Mouse (Mus musculus) frontal cortex, postnatal 10 days (tissue): ENCODE results near the gene Ilkap.

ENCODE experiments used
- DNase-seq, 2 experiments: peaks; one replicate each; pipeline ENCODE4 v3.0.0; 2022; ENCODE audit warnings: low spot score in 2 of 2, mixed read lengths in 1 of 2

Ilkap gene

DNA sequence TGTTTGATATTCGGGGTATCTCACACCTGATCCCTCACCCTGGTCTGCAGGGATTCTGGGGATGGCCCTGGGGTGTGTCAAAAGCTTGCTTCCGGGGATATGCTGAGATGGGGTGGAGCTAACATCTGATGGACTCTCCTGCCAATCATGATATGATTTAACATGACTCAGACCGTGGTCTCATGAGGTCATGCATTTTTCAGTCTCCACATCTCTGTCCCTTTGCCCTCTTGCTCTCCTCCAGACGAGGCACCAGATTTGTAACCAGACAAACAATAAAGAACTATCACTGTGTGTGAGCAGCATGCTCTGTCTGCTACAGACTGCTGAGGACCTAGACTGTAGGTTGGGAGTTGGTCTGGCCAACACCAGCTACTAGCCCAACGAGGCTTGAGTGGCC, 36.5 kb downstream of the Ilkap start:
- DNase-seq = no peak

DNA sequence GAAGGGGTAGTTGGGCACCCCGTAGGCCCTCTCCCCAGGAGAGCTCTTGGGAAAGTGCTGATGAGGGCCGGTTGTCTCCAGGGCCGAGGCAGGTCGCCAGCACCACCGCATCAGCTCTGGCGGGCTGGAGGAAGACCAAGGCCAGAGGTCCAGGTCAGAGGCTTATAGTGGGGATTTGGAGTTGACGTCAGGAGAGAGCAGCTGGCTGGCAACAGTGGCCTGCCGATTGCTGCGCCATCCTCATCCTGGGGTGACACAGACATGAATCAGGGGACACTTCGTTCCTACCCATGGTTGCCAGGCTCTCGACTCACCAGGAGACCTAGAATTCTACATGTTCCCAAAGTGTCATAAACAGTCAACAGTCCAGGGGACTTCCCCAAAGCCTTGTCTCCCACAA, 42.5 kb downstream of the Ilkap start:
- no peak for DNase-seq

DNA sequence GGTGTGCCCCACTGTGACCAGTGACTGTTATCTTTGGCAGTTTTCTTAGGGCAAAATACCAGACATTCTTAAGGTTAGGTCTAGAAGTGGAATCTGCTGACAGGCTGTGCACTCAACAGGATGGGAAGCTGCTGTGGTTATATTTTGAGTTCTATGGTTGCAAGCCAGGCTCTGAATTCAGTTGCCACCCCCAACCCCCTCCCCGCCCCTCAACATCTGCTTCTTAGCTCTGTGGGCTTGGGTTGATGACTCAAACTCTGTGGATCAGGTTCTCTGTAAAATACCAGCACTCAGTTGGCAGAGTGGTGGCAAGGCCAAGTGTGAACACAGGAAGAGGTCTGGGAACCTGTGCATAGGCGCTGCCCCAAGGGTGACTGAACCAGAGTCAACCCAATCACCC, 46.3 kb downstream of the Ilkap start:
- DNase-seq = no peak

- no peak for DNase-seq
Observed at GRCm38 (mm10) chr1:91351249-91351648, 47.4 kb downstream of the Ilkap start.

DNA sequence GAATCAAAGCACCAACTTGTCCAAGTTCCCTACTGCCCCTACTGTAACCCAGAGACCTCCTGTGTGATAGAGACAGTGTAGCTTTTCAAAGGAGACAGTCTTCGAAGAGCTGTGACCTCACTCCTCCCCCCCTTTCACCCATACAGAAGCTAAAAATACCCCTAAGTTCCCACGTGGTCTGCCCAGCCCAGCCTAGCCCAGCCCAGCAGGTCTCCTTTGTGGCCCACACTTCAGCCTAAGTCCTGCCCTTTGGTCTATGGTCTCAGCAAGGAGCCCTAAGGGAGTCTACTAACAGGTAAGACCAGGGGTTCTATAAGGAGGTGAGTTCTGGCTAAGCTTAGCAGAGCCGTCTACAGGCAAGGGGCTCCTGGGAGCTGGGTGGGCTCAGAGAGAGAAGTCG, 47.8 kb downstream of the Ilkap start, which contains the start of gene Klhl30:
Klhl30 (plus strand) TSS at position 176 of the 400 bp plus-strand sequence.
- no peak for DNase-seq

DNA sequence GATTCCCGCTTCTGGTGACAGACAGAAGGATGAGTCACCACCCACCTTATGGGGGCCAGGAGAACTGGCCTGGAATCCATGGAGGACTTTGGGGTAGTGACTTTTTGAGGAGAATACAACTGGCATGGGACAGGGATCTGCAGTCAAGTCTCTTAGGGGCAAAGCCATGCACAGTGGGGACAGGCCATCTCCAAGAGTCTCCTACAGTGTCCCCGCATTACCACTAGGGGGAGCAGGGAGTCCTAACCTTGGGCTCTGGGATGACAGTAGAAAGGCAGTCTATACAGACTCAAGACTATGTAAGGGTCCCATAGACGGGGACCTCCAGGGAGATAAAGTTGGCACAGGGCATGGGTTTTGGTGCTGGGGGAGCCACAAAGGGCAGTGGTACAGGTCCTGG, 51.7 kb downstream of the Ilkap start:
- peak in 1 of 2 experiments; percentile 36 for DNase-seq

DNA sequence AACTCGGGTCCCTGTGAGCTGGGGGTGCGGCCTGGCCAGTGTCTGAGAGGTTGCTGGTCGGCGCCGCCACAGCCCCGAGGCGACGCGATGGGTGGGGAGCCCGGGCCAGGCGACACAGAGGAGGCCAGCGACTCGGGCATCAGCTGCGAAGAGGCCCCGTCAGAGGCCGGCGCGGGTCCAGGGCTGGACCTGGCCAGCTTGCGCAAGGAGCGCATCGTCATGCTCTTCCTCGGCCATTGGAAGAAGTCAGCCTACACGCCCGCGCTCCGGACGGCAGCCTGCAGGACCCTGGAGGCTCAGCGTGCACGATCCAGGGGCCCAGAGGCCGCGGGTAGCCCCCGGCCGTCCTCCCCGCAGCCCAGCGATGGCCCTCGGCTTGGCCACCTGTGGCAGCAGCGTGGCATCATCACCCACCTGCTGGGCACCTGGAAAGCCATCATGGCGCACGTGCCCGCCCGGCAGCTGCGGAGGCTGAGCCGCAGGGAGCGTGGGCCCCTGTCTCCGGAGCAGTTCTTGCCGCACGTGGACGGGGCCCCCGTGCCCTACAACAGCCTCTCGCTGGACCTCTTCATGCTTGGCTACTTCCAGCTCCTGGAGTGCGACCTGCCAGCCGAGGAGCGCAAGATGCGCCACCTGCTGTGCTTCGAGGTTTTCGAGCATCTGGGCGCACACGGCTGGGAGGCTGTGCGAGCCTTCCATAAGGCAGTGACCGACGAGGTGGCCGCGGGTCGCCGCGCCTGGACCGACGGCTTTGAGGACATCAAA, 53.5 kb downstream of the Ilkap start:
- DNase-seq = no peak

- DNase-seq = no peak
Observed at GRCm38 (mm10) chr1:91344001-91344400, 54.6 kb downstream of the Ilkap start.

DNA sequence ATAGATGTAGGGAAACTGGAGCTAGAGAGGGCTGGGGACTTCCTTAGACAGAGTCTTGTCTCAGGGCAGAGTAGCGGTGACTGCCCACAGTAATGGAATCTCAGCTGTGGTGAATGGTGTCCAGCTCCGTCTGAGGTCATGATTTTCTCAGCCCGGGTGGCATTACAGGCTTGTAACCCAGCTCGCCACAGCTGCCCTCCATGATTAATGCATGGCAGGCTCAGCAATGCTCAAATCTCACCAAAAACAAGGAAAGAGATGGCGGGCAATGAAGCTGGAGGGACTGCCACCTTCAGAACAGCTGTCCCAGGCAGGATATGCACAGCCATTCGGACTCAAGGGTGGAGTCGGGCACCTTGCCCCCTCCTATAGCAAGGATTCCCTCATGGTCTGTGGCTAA, 61.3 kb downstream of the Ilkap start:
- DNase-seq = no peak

DNA sequence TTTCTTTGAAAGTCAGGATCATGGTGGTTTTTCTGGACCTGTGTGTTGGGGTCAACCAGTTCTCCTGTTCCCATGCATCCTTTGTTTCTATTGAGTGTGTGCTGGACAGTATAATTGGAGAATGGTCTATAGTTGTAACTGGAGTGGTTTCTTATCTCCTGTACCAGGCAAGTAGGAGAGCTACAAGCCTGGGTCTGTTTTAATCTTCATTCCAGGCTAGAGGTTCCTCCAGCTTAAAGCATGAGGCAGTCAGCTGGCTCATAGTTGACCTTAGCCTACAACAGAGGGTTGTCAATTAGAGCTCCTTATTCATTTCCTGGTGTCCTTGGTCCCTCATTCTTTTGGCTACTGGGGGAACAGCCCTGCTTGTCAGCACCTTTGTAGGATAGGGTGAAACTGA, 65.0 kb downstream of the Ilkap start:
- DNase-seq = no peak

GRCm38 (mm10) chr1:91332102-91332501, 66.5 kb downstream of the Ilkap start:
- no peak for DNase-seq

DNA sequence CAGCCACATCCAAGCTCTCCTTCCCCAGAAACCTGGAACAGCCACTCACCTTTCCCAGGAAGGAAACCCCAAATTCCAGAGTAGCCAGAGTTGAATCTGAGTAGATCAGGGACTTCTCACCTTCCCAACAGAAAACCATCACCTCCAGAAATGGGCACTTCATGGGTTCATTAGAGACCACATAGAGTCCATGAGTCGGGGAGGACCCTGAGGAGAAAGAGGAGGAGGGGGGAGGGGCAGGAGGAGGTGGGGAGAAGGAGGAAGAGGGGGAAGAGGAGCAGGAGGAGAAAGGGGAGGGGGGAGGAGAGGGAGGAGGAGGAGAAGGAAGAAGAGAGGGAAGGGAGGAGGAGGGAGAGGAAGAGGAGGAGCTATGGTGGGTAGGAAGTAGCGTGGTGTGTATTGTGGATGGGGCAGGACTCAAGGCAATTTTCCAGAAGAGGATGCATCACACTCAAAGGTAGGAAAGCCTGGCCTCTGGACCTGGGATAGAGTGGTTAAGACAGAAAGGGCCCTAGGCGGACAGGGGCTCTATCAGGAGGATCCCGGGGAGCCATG, 73.0 kb downstream of the Ilkap start:
- no peak for DNase-seq

DNA sequence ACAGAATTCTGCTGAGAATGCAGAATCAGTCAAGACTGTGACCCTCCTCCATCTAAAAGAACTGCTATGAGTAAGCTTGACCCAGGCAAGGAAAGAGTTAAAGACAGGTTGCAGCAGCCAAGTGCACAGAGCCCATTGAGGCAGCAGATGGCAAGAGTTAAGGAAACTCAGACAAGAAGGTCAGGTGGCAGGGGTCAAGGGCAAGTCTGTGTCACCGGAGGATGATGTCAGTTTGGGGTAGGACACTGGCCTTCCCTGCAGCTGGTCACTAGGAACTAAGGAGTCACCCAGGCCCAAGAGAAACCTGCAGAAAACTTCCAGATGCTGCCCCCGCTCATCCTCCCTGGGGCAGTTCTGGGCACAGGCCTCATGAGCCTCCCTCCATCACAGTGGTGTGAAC, 74.0 kb downstream of the Ilkap start:
- no peak for DNase-seq
